Mouse (Mus musculus) adrenal gland (tissue): ENCODE results near the gene Abcc1.

ENCODE experiments used
- intact Hi-C: fragments of 180-260 bp; cut with DNase I; formaldehyde crosslinking; loops from one replicate; pipeline ENCODE4 v1.15.1; 2025

Abcc1 gene

DNA sequence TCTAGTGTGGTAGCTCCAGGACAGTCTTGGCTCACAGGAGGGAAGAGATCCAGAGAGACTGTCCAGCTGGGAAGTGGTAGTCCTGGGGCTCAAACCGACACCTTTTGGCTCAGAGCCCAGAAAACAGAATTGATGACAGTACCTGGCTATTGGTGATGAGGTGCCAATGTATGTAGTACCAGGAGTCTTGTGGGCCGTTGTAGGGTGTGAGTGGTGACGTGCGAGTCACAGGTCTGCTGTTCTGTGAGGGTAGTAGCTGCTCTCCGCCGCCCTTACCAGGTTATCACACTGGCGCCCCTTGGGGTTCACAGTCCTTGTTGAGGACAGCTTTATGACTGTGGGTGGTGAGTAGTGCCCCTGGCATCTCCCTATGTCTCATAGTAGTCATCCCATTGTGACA, 77.2 kb downstream of the Abcc1 start:
- intact Hi-C loops: no loop called here

- intact Hi-C loops: no loop called here
These were observed 77.7 kb downstream of the Abcc1 start for GRCm38 (mm10) chr16:14439081-14439480.

DNA sequence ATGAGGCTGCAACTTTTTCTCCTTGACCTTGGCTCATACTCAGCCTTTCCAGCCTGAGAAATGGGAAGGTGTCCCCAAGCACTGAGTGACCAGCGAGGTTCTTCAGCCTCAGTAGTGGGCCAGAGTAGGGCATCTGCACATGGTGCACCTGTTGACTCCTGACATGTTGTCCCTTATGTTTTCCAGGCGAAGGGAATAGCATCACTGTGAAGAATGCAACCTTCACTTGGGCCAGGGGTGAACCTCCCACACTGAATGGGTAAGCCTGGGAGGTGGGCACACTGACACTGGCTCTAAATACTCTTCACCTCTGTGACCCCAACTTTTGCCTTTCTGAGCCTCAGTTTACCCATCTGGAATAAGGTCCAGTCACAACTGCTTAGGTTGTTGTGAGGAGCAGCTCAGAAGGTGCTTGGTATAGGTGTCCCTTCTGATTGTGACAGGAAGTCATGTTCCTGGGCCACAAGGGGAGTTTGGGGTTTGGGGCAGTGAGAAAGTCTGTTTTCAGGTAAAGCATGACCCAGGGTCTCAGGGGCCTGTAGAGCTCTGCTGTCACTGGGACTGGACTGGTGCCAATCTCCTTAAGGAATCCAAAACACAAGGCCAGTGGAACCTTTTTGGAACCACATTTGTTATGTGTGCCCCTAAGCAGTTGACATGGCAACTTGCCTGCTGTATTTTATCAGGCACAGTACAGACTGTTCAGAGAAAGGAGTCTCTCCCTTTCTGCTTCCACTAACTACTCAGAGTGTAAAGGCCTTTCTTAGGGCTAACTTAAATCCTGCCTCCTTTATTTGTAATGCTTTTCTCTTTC, 78.7 kb downstream of the Abcc1 start:
- intact Hi-C loops: no loop called here

- intact Hi-C loops: no loop called here
These were observed 82.9 kb downstream of the Abcc1 start for GRCm38 (mm10) chr16:14444059-14444855.

DNA sequence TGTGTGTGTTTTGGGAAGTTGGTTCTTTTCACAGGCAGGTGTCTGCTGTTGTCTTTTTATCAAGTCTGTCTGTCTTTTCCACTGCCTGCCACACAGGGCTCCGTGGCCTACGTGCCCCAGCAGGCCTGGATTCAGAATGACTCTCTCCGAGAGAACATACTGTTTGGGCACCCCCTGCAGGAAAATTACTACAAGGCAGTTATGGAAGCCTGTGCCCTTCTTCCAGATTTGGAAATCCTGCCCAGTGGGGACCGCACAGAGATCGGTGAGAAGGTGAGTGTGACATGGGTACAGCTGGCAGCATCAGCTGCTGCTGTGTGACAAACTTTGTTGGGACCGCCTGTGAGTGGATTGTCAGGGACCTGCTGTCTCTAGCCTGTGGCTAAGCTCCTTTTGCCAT, 83.8 kb downstream of the Abcc1 start:
- intact Hi-C loops: no loop called here

- intact Hi-C loops: no loop called here
These were observed 86.0 kb downstream of the Abcc1 start for GRCm38 (mm10) chr16:14447366-14447765.

DNA sequence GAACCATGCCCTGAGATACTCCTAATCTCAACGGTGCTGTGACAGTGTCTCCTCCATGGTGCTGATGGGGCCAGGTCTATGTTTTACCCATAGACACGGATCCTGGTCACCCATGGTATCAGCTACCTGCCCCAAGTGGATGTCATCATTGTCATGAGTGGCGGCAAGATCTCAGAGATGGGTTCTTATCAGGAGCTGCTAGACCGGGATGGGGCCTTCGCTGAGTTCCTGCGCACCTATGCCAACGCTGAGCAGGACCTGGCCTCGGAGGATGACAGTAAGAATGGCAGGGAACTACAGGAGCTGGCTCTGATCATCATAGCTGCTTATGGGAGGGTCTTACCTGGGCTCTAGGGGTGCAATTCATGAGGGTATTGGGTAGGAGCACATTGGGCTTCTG, 86.9 kb downstream of the Abcc1 start:
- intact Hi-C loops: no loop called here

DNA sequence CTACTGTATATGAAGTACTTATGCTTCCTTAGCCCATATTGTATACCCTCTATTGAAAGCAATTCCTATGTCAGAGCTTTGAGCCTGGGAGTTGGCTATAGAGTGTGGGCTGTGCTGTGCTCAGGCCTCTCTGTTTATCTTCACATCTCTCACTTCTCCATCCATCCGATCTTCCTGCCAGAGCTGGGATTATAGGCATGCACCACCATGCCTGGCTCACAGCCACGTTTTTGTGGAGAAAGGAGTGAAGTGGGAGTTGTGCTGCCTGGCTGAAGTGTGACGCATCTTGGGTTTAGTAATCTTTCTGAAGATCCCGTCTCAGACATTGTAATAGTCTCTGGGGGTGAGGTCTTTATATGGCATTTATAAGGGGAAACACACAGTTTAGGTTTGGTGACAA, 88.5 kb downstream of the Abcc1 start:
- intact Hi-C loops: loop anchor here (5.0 kb wide), 1 partner anchor 213 kb away; no protein-coding TSS in a partner anchor

DNA sequence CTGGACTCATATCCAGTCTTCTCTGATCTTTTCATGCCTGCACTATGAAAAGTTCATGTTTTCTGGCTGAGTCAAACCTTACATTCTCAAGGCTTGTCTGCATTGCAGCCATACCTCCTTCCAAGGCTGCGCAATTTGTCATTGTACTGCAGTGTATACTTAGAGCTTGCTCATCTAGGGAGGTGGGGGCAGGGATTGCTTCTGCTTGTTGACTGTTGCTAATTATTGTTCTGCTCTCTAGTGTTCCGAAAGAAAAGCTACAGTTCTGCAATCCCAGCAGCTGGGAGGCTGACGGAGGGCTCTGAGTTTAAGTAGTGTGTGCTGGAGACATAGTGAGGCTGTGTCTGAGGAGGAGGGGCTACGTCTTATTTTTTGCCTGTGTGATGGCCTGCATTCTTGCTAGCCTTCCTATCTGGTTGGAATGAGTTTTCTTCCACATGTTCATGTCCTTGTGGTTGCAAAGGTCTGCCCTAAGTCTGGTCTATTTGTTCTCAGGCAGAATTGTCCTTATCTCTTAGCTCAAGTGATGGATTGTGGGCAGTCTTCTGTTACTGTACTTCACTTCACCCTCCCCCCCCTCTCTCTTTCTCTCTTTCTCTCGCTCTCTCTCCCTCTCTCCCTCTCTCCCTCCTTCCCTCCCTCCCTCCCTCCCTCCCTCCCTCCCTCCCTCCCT, 90.2 kb downstream of the Abcc1 start:
- intact Hi-C loops: loop anchor here (5.0 kb wide), 1 partner anchor 214 kb away; no protein-coding TSS in a partner anchor

- intact Hi-C loops: no loop called here
These were observed 101.2 kb downstream of the Abcc1 start for GRCm38 (mm10) chr16:14462535-14462934.

GRCm38 (mm10) chr16:14465016-14465415, 103.7 kb downstream of the Abcc1 start:
- intact Hi-C loops: no loop called here

GRCm38 (mm10) chr16:14468351-14468750, 107.0 kb downstream of the Abcc1 start:
- intact Hi-C loops: no loop called here

DNA sequence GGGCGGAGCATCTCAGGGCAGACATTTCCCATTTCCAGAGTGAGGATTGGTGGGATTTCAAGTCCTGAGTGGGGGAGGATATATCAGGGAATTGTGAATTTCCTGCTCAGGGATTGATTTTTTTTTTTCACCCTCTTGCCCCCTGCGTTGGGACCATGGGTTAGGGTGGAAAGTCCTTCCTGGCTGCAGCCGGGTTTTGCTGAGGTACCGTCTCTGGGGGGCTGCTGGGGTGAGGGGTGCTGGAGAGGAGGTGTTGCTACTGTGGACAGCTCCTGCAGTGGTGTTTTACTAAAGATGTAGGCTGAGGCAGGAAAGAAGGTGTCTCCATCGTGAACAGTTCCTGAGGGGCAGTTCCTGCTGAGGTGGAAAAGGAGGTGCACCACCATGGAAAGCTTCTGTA, 107.5 kb downstream of the Abcc1 start:
- intact Hi-C loops: no loop called here

DNA sequence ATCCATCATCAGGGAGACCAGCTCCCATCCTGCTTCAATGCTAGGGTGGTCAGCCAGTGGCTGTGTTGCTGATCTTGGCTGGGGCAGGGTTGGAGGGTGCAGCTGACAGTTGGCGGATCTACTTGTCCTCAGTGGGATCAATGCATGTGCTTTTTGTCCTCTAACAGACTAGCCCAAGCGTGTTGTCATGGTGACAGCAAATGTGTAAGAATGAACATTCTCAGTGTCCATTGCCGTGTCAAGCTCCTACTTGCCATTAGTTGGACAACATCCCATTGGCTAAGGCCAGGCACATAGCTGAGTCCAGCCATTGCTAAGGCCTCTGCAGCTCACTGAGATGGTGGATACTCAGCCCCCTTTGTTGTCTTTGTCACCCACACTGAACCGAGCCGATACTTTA, 110.8 kb downstream of the Abcc1 start:
- intact Hi-C loops: no loop called here

DNA sequence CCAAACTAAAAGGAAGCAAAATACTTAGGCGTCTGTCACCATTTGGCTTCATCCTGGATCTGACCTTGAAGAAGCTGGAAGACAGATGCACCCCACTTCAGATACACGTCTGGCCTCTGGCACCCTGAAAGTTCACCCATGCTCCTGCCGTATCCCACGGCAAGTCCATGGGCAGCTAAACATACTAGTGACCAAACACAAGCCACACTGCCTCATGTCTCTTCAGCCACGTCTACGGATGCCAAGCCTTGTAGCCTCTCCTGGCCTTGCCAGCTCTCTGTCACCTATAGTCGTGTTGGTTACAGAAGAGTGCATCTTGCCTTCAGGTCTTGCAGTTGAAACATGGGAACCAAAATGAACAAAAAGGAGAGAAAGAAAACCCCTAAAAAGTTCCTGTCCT, 112.3 kb downstream of the Abcc1 start:
- intact Hi-C loops: no loop called here

- intact Hi-C loops: no loop called here
These were observed 113.6 kb downstream of the Abcc1 start for GRCm38 (mm10) chr16:14475001-14475400.

GRCm38 (mm10) chr16:14476056-14476455, 114.7 kb downstream of the Abcc1 start:
- intact Hi-C loops: no loop called here

DNA sequence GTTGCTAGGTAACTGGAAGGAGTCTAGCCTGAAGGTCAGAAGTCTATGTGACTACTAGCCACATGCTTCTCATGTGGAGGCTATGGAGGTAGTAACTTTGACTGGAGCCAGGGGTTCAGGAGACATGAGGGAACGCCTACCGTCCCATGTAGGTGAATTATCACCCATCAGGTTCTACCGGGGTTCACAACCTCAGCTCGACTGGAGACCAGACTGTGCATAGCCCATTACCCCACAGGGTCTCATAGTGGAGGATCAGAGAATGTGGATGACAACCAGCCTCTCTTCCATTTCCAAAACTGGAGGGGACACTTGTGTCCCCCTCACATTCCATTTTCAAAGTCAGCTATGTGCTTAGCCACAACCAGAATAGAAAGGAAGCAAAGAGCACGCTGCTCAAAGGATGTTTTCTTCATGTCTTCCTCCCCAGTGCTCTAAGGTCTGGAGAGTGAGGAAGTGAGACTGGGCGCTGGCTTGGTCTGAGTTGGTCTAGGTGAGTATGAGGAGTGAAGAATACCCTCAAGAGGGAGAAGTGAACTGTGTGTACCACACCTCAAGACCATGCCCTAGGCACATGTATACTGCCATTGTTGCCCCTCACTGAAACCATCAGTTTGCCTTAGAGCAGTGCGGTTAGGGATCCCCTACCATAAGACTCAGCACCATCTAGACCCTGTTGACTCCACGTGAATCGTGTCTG, 115.5 kb downstream of the Abcc1 start:
- intact Hi-C loops: no loop called here

DNA sequence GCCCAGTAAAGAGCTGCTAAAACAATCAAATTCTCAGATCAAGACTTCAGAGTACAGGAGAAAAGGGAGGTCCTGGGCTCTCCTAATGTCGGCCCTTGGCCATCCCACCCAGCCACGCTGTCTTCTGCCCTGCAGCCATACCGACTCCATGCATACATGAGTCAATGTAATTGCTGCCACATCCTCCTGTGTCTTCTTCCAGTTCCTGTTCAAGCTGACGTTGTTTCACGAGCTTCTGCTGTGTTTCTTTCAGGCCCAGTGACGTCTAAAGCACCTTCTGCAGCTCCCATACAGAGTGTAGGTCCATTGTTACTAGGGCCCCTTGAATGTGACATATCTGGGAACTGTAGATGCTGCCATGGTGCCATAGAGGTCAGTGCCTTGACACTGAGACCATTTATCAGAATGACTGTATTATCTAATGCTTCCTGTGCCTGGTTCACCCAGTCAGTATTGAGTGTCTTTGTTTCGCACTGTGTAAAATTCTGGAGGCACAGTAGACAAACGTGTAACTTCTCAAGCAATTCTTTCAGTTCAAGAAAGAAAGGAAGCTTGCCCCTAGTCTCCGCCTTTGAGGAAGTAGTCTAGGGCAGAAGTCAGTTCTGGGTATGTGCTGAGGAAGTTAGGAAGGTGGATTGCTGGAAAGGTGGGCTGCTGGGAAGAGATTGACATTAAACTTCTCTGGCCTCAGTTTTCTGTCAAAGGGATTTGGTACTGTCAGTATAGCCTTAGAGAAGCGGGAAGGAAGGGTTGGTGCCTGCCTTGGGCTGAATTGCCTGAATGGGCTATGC, 116.3 kb downstream of the Abcc1 start:
- intact Hi-C loops: no loop called here

- intact Hi-C loops: no loop called here
These were observed 118.3 kb downstream of the Abcc1 start for GRCm38 (mm10) chr16:14479641-14480040.

DNA sequence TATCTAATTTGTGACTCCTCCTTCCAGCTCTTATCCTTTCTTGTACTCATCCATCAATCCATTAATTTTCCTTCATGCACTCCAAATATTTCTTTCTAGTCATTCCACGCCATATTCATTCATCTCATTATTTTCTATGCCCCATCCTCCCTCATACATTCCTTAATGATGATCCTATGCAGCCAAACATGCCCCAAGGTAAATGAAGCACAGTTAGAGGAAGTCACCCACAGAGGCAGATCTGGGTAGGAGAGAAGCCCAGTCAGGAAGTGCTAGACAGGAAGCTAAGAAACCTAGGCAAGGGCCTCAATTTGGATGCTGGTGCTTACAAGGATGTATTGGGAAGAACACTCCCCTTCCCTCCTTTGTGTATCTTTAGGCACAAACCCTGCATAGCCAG, 121.9 kb downstream of the Abcc1 start:
- intact Hi-C loops: no loop called here
